Mouse (Mus musculus): Measurements from ENCODE around the gene Fam169b. TPM values are rescaled to one million over a fixed set of nuclear protein-coding genes. Genes with fewer than 3 reads are reported as not detected.

The Fam169b gene
- polyA plus RNA-seq, 2 experiments from 2014 or later, result 124 to 148 TPM

Other genes with a start within 250 kb of the Fam169b start
- gene Pgpep1l, start 9.6 kb upstream of the Fam169b start, polyA plus RNA-seq (2017; shearing (Covaris generic)), result 1 to 10 TPM; 6.2 to 6.6 TPM

Measured in CD4-positive, CD25-positive, alpha-beta regulatory T cell, adult 4 months (primary cell).